Mouse (Mus musculus) C2C12 (cell line): Measurements from ENCODE around the gene Stx19. TPM values are rescaled to one million over a fixed set of nuclear protein-coding genes. Genes with fewer than 3 reads are reported as not detected.

ENCODE experiments used
- H3K27me3 ChIP-seq: one replicate; pipeline ENCODE4 v1.6.1; 2011; ENCODE audit not compliant: control insufficient read depth, insufficient read depth, insufficient read length
- H3K36me3 ChIP-seq: one replicate; pipeline ENCODE4 v1.6.1; 2011; ENCODE audit not compliant: control insufficient read depth, insufficient read depth
- H3K4me3 ChIP-seq: one replicate; pipeline ENCODE4 v1.5.1; 2011; ENCODE audit warnings: mild to moderate bottlenecking, control low read depth; ENCODE audit not compliant: poor library complexity, insufficient read depth, severe bottlenecking
- H3K79me2 ChIP-seq: one replicate; pipeline ENCODE4 v1.6.1; 2011; ENCODE audit not compliant: control insufficient read depth, insufficient read depth
- H3K79me3 ChIP-seq: one replicate; pipeline ENCODE4 v1.6.1; 2011; ENCODE audit warnings: low read depth, control low read depth
- H3ac ChIP-seq: one replicate; pipeline ENCODE3; 2011; ENCODE audit warnings: low read depth; ENCODE audit not compliant: control insufficient read depth, insufficient read length
- CEBPB ChIP-seq: IDR thresholded peaks from one replicate; pipeline ENCODE4 v1.6.1; 2011; ENCODE audit warnings: low read depth, mild to moderate bottlenecking, control low read depth, moderate library complexity
- CTCF ChIP-seq: IDR thresholded peaks from one replicate; pipeline ENCODE4 v1.5.1; 2011; ENCODE audit not compliant: control insufficient read depth, insufficient read depth, insufficient read length
- FOSL1 ChIP-seq: IDR thresholded peaks from one replicate; pipeline ENCODE4 v1.8.0; 2011; ENCODE audit warnings: mild to moderate bottlenecking, low read length; ENCODE audit not compliant: poor library complexity, insufficient read depth, severe bottlenecking
- MAX ChIP-seq: IDR thresholded peaks from one replicate; pipeline ENCODE4 v1.6.1; 2011; ENCODE audit warnings: mild to moderate bottlenecking, control low read depth
- MYOD1 ChIP-seq: IDR thresholded peaks from one replicate; pipeline ENCODE4 v1.6.1; 2011; ENCODE audit warnings: low read depth; ENCODE audit not compliant: control insufficient read depth, insufficient read length
- MYOG ChIP-seq: IDR thresholded peaks from one replicate; pipeline ENCODE4 v1.6.1; 2011; ENCODE audit not compliant: control insufficient read depth, insufficient read length; ENCODE audit errors: extremely low read depth
- USF1 ChIP-seq: IDR thresholded peaks from one replicate; pipeline ENCODE4 v1.6.1; 2011; ENCODE audit warnings: low read depth, mild to moderate bottlenecking, control low read depth, moderate library complexity
- polyA plus RNA-seq: library from polyadenylated mRNA; unstranded; fragments of >200 nt; fragmentation: generic; extraction: Trizol; gene quantifications from one replicate; pipeline ENCODE4 v1.2.1, GENCODE M21; 2012; ENCODE audit warnings: missing spikeins

Gene Stx19
- polyA plus RNA-seq, 1 experiment: 0.01 TPM

DNA sequence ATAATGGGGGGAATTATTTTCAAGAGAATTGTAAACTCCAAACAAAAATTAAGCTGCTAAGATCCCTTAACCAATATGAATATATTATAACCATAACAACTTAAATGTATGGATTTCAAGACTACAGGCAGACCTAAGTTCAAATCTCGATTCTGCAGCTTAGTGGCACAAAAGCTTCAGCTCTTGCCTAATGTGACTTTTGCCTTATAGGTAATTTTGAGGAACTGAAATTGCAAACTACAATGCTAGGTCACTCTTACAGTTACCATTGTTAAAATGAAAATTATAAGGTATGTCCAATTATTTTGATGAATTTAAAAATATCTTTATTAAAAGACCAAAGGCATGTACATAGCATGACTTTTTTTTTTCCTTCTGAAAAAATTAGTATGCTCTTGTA lies 17.9 kb upstream of the Stx19 start:
- no peak overlapping the region for H3ac ChIP-seq
- H3K36me3 ChIP-seq: no peaks in the 10 kb centered on the region
- no peak overlapping the region for H3K4me3 ChIP-seq
- TF ChIP-seq MYOD1 (no peak), MYOG (no peak), CEBPB (no peak)
- H3K79me3 ChIP-seq: no peaks in the 10 kb centered on the region
- no peaks in the 10 kb centered on the region for H3K27me3 ChIP-seq
- no peaks in the 10 kb centered on the region for H3K79me2 ChIP-seq

DNA sequence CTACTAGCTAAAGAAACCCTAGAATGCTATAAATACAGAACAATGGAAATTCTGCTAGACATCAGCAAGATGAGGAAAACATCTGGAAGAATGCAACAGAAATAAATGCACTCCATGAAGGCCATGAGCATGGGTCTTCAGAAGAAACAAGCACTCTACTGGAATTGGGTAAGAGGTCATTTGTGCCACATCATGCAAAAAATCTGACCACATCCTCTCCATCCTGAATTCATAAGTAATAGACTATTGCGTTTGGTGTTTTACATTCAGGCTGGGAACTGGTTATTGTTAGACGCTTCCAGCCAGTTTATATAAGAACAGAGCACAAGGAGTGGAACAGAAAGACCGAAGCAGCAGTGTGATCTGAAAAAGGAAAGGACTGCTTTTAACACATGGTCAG lies 15.7 kb upstream of the Stx19 start:
- H3K79me2 ChIP-seq: no peaks in the 10 kb centered on the region
- TF ChIP-seq USF1 (no peak), CTCF (no peak), MAX (no peak), CEBPB (no peak), FOSL1 (no peak), MYOG (no peak), MYOD1 (no peak)
- H3K27me3 ChIP-seq: no peaks in the 10 kb centered on the region
- no peaks in the 10 kb centered on the region for H3K79me3 ChIP-seq
- H3K36me3 ChIP-seq: peaks cover 4% of the 10 kb centered on the region
- no peak overlapping the region for H3K4me3 ChIP-seq
- no peak overlapping the region for H3ac ChIP-seq

DNA sequence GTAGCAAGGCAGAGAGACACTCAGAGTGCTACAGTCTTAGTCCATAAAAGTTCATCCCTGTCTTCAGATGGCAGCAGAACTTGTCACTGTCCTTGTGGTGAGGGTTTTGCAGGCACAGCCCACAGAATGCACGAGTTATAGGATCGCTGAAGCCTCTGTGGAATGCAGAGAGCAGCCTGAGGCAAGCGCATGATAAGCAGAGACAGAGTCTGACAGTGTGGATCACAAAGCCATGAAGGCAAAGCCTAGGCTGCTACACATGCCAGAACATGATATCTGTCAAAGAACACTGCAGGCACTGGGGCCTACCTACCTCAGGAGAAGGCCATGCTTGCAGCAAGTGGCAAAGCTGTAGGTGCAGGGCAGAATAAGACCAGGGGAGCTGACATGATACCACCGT lies 15.1 kb upstream of the Stx19 start:
- H3ac ChIP-seq: no peak overlapping the region
- H3K27me3 ChIP-seq: no peaks in the 10 kb centered on the region
- H3K4me3 ChIP-seq: no peak overlapping the region
- no peaks in the 10 kb centered on the region for H3K79me3 ChIP-seq
- H3K36me3 ChIP-seq: peaks cover 4% of the 10 kb centered on the region
- H3K79me2 ChIP-seq: no peaks in the 10 kb centered on the region
- TF ChIP-seq USF1: no peak
- TF ChIP-seq MYOD1: no peak
- no peak for TF ChIP-seq CTCF
- no peak for TF ChIP-seq FOSL1
- TF ChIP-seq MYOG: no peak
- TF ChIP-seq CEBPB: no peak

DNA sequence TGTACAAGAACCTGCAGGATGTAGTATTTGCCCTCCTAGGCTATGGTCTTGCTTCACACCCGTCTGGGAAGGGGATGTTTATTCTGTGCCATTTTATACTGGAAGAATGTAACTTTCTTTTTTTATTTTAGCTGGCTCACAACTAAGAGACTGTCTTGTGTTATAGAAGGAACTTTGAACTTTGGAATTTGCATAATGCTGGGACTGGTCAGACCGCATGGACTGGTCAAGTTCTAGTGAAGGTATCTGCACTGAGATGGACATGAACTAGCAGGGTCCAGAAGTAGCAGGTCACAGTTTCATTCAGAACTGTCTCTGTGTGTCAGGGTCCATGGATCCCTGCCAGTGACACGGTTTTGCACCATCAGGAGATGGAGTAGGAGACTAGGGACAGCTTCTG lies 14.6 kb upstream of the Stx19 start:
- Histone ChIP-seq H3K27me3 (no peaks in the 10 kb centered on the region), H3ac (no peak overlapping the region), H3K36me3 (peaks cover 4% of the 10 kb centered on the region), H3K4me3 (no peak overlapping the region), H3K79me2 (no peaks in the 10 kb centered on the region), H3K79me3 (no peaks in the 10 kb centered on the region)
- TF ChIP-seq CEBPB: no peak
- TF ChIP-seq MAX: no peak
- no peak for TF ChIP-seq CTCF
- no peak for TF ChIP-seq MYOD1
- no peak for TF ChIP-seq USF1
- TF ChIP-seq MYOG: no peak
- TF ChIP-seq FOSL1: no peak

DNA sequence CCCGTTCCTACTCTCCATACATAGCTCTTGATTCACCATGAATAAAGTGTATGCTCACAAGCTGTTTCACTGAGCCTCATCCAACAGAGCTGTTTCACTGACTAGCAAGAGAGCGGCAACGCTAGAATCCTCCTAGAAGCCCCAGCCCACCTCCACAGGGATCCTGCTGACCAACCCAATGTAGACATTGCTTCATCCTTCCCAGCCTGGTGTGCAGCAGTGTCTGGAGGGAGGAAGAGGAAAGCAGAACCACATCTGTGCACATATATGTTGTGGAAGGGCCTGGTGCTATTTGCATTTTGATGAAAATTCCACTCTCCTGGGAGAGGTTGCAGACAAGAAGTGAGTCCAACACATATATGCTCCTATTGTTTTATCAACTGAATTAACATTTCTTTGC lies 9.9 kb upstream of the Stx19 start:
- Histone ChIP-seq H3ac (no peak overlapping the region), H3K4me3 (no peak overlapping the region), H3K79me2 (no peaks in the 10 kb centered on the region), H3K36me3 (peaks cover 4% of the 10 kb centered on the region), H3K27me3 (no peaks in the 10 kb centered on the region), H3K79me3 (no peaks in the 10 kb centered on the region)
- no peak for TF ChIP-seq MYOG
- TF ChIP-seq FOSL1: no peak
- TF ChIP-seq CEBPB: no peak
- no peak for TF ChIP-seq CTCF
- TF ChIP-seq MAX: no peak
- no peak for TF ChIP-seq MYOD1
- TF ChIP-seq USF1: no peak

DNA sequence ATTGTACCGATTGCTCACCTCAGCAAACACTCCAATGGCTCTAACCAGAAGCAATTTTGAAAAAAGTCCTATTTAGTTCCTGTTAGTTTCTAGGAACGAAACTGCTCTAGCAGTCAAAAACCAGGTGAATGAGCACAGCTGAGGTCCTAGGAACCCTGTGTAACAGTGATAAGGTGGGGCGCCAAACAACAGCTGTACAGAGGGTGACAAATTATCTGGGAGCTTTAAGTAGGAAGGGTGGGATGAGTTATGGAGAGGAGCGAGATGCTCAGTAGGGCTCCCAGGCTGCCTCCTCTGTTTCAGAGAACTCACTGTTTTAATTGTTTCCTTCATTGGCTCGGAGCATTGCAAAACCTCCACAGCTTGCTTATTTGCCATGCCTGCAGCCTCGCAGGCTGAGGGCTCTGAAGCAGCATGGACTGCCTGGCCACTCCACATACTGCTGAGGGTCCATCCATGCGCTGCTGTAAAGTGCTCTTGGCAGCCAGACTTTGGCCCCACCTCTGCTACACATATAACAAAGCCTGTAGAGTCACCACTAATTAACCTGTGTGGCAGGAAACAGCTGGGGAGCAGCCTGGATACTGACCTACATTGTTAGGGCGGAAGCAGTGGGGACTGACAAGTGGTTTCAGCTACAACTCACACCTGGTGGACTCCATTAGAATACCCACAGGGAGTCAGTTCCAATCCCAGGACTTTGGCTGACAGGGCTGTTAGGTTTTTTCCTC lies 7.1 kb upstream of the Stx19 start:
- Histone ChIP-seq H3K36me3 (no peaks in the 10 kb centered on the region), H3ac (no peak overlapping the region), H3K4me3 (no peak overlapping the region), H3K27me3 (no peaks in the 10 kb centered on the region), H3K79me3 (no peaks in the 10 kb centered on the region), H3K79me2 (no peaks in the 10 kb centered on the region)
- TF ChIP-seq CEBPB (no peak), FOSL1 (no peak), USF1 (no peak), MYOD1 (no peak), MAX (no peak), CTCF (no peak), MYOG (no peak)
